Mouse (Mus musculus) ES-Bruce4 (cell line): Measurements from ENCODE around the gene Apc2.

Experiments used
- CTCF ChIP-seq: IDR thresholded peaks from one replicate; pipeline ENCODE4 v1.8.1; 2011; ENCODE audit warnings: low read depth, low read length
- EP300 ChIP-seq: IDR thresholded peaks from 2 replicates; pipeline ENCODE4 v1.6.1; 2011; ENCODE audit warnings: low read depth, low read length; ENCODE audit not compliant: insufficient read depth

DNA sequence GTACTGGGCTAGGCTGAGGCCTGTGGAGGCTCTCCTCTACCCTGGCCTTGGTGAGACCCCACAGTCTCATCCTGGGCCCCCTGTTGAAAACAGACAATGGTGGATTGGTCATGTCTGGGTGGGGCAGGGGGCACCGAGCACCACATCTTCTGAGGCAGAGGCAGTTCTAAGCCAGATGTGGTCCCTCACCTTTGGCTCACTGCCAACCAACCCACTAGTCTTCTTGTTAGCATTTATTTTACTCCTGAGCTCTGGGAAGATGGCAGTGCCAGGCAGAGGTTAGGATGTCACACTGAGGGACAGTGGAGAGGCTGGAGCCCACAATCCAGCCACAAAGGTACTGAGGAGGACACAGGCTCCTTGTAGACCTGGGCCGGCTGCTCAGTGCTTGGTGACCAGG, 37.8 kb upstream of the Apc2 start:
- TF ChIP-seq EP300 (no peak), CTCF (no peak)
